Mouse (Mus musculus) cerebellum, adult 2 months (tissue): ENCODE measurements at regions not wholly inside any gene's neighbourhood (a gene's known extent, or its start where the extent isn't known, plus 50 kb on each side); places are given as distances from the start of the nearest gene placed in this dataset.

Experiments used
- CTCF ChIP-seq: fragments of 200-500 bp; IDR thresholded peaks from 2 replicates; pipeline ENCODE4 v1.5.1; 2011; ENCODE audit warnings: low read depth, mild to moderate bottlenecking, control low read depth, low read length, moderate library complexity, borderline replicate concordance; ENCODE audit not compliant: insufficient read depth
- POLR2A ChIP-seq: fragments of 200-500 bp; IDR thresholded peaks from 2 replicates; pipeline ENCODE4 v1.6.1; 2011; ENCODE audit warnings: low read length, control low read depth, borderline replicate concordance; ENCODE audit not compliant: insufficient read depth

DNA sequence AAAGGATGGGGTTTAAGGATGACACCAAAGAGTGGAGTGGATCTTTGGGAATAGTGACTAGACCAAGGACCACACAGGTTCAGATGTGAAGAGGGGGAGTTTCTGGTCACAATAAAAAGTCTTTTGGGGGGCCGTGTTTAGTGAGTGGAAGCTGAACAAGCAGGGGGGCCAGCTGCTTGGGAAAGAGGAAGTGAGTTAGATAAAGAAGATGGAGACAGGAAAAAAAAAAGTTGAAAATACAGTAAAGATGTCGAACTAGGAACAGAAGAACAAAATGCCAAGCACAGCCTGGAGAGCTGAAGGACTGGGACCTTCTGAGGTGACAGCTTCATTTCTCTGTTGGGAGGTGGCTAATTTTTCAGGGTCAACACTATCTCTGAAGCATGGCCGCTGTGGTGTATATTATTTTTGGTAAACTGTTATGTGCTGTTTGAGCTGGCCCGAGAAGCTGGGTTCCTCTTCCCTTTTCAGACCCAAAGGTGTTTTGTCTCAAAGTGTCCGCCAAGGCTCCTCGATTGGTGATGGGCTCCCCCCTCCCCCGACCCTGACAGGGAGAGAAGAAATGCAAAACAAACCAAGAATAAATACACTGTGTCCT lies 97.1 kb downstream of the Nog start:
- TF ChIP-seq CTCF (no peak), POLR2A (no peak)
